ENCODE assay signal across 12 mouse cellular contexts in genomic region chr7:24379934-24380333, GRCm38 (mm10). TPM values are rescaled to one million over a fixed set of nuclear protein-coding genes. Genes with fewer than 3 reads are reported as not detected.
DNase-seq lines count a peak whose midpoint lies in the region; ATAC-seq and TF ChIP-seq lines count a peak whose summit lies in the region.
"Had no signal": no experiment of that assay in that cellular context is flagged by ENCODE, and none has a peak within 500 bp of the region (broad histone marks: within the 10 kb centered on the region; RNA-seq: fewer than 3 reads in every experiment).

No protein-coding gene starts in this region.

- TF ChIP-seq EP300 in liver, embryonic 14.5 days (IDR thresholded peaks at IDR 0.05; ENCODE audit: low read depth): no peak

- no peak overlapping the region for H3K4me3 ChIP-seq in kidney, embryonic 15.5 days (replicated peaks)
- H3K4me3 ChIP-seq in embryonic facial prominence, embryonic 12.5 days: no peak overlapping the region
- H3K4me3 ChIP-seq in liver, embryonic 14.5 days (ENCODE audit: insufficient read depth in 1 of 2, low read depth in 2 of 2, low read length in 2 of 2): no peak overlapping the region

- H3K4me1 ChIP-seq in kidney, embryonic 15.5 days: peaks cover 23% of the 10 kb centered on the region
- H3K4me1 ChIP-seq in embryonic facial prominence, embryonic 12.5 days: peaks cover 27% of the 10 kb centered on the region
- H3K4me1 ChIP-seq in liver, embryonic 14.5 days (replicated peaks; ENCODE audit: control insufficient read depth in 2 of 2, insufficient read depth in 2 of 2, low read length in 1 of 2): peaks cover 55 to 80% of the 10 kb centered on the region in 2 experiments

- peak overlapping the region; percentile 41; the same call in 1 of the 2 replicates for H3K27ac ChIP-seq in kidney, embryonic 15.5 days
- H3K27ac ChIP-seq in embryonic facial prominence, embryonic 12.5 days: peak overlapping the region; percentile 69
- H3K27ac ChIP-seq in liver, embryonic 14.5 days: peak overlapping the region; percentile 96
- H3K27ac ChIP-seq: stomach, postnatal 0 days had no signal

- H3K9ac ChIP-seq in kidney, embryonic 15.5 days: no peak overlapping the region
- no peak overlapping the region for H3K9ac ChIP-seq in embryonic facial prominence, embryonic 12.5 days
- peak overlapping the region; percentile 54 for H3K9ac ChIP-seq in liver, embryonic 14.5 days (replicated peaks)

- H3K36me3 ChIP-seq in kidney, embryonic 15.5 days: no peaks in the 10 kb centered on the region
- H3K36me3 ChIP-seq in embryonic facial prominence, embryonic 12.5 days: no peaks in the 10 kb centered on the region
- peaks cover 95% of the 10 kb centered on the region for H3K36me3 ChIP-seq in liver, embryonic 14.5 days (replicated peaks; ENCODE audit: control insufficient read depth, insufficient read depth, low read depth)

- no peak; the same call in 1 of the 2 replicates for ATAC-seq in kidney, embryonic 15.5 days (replicated peaks; ENCODE audit: low FRiP score)
- ATAC-seq in embryonic facial prominence, embryonic 12.5 days (ENCODE audit: insufficient number of reproducible peaks, insufficient read depth, low FRiP score, low TSS enrichment): peak; percentile 53; the same call in 1 of the 2 replicates
- no peak for ATAC-seq in liver, embryonic 14.5 days (ENCODE audit: insufficient read depth)

- 9% methylated on average over 7 of the region's 7 CpGs for WGBS in kidney, embryonic 15.5 days
- 24% methylated on average over 7 of the region's 7 CpGs for WGBS in embryonic facial prominence, embryonic 12.5 days
- WGBS in liver, embryonic 14.5 days (ENCODE audit: insufficient replicate concordance): 55% methylated on average over 7 of the region's 7 CpGs

- no peak for TF ChIP-seq CTCF in liver, embryonic 14.5 days (IDR thresholded peaks at IDR 0.05; ENCODE audit: low read depth)

- no peak for DNase-seq in kidney, adult 8-10 months
- no peak for DNase-seq in liver, embryonic 14.5 days (ENCODE audit: low read depth in 3 of 3, low spot score in 3 of 3)
- DNase-seq in thymus, postnatal 14 days: peak; percentile 90
- DNase-seq in cerebellum, adult 18-20 months: no peak
- DNase-seq in adipocyte (ENCODE audit: low spot score): no peak
- no peak for DNase-seq in cerebellum, postnatal 10 days
- DNase-seq: lung, postnatal 10 days had no signal

- H3K4me2 ChIP-seq in kidney, embryonic 15.5 days: no peak overlapping the region
- peak overlapping the region; percentile 10; the same call in 1 of the 2 replicates for H3K4me2 ChIP-seq in embryonic facial prominence, embryonic 12.5 days (replicated peaks)
- H3K4me2 ChIP-seq in liver, embryonic 14.5 days (ENCODE audit: low read depth): peak overlapping the region; percentile 100

- no peaks in the 10 kb centered on the region; the same call in 1 of the 2 replicates for H3K27me3 ChIP-seq in kidney, embryonic 15.5 days
- H3K27me3 ChIP-seq in embryonic facial prominence, embryonic 12.5 days: peaks cover 17% of the 10 kb centered on the region
- H3K27me3 ChIP-seq in liver, embryonic 14.5 days (ENCODE audit: control insufficient read depth, insufficient read depth, low read length): no peaks in the 10 kb centered on the region

- no peaks in the 10 kb centered on the region for H3K9me3 ChIP-seq in kidney, embryonic 15.5 days (replicated peaks)
- no peaks in the 10 kb centered on the region for H3K9me3 ChIP-seq in embryonic facial prominence, embryonic 12.5 days
- H3K9me3 ChIP-seq in liver, embryonic 14.5 days (ENCODE audit: control insufficient read depth, low read length): no peaks in the 10 kb centered on the region
- H3K9me3 ChIP-seq: G1E had no signal

RNA-seq across cellular contexts. Expression of gene Kcnn4, which starts 9.9 kb away (rescaled TPM):
- polyA plus RNA-seq in kidney, embryonic 15.5 days (2015; fragmentation: Nextera tagmentation; extraction: Ambion mirVana): 4.9 and 5.5 TPM in 2 replicates
- 2.0 and 2.7 TPM in 2 replicates for polyA plus RNA-seq in embryonic facial prominence, embryonic 12.5 days (2016; fragmentation: Nextera tagmentation; extraction: Ambion mirVana)
- 112 and 113 TPM in 2 replicates for polyA plus RNA-seq in liver, embryonic 14.5 days (2012; rRNA removed)
- polyA plus RNA-seq in liver, embryonic 14.5 days (2014; fragmentation: Nextera tagmentation; extraction: Ambion mirVana): 90.2 and 112 TPM in 2 replicates

RNA-seq across cellular contexts. Expression of gene Smg9, which starts 19.5 kb away (rescaled TPM):
- polyA plus RNA-seq in kidney, embryonic 15.5 days (2015; fragmentation: Nextera tagmentation; extraction: Ambion mirVana): 28.0 and 32.8 TPM in 2 replicates
- polyA plus RNA-seq in embryonic facial prominence, embryonic 12.5 days (2016; fragmentation: Nextera tagmentation; extraction: Ambion mirVana): 23.6 and 26.0 TPM in 2 replicates
- 20.6 and 22.2 TPM in 2 replicates for polyA plus RNA-seq in liver, embryonic 14.5 days (2012; rRNA removed)
- 11.2 and 11.8 TPM in 2 replicates for polyA plus RNA-seq in liver, embryonic 14.5 days (2014; fragmentation: Nextera tagmentation; extraction: Ambion mirVana)

RNA-seq across cellular contexts. Expression of gene Lypd5, which starts 30.9 kb away (rescaled TPM):
- 0.28 TPM in 1 of 2 replicates, not detected in the other for polyA plus RNA-seq in kidney, embryonic 15.5 days (2015; fragmentation: Nextera tagmentation; extraction: Ambion mirVana)
- not detected in 2 replicates for polyA plus RNA-seq in embryonic facial prominence, embryonic 12.5 days (2016; fragmentation: Nextera tagmentation; extraction: Ambion mirVana)
- not detected in 2 replicates for polyA plus RNA-seq in liver, embryonic 14.5 days (2012; rRNA removed)
- polyA plus RNA-seq in liver, embryonic 14.5 days (2014; fragmentation: Nextera tagmentation; extraction: Ambion mirVana): not detected in 2 replicates
- polyA plus RNA-seq: G1E; heart, postnatal 0 days had no signal

RNA-seq across cellular contexts. Expression of gene Tescl, which starts 46.2 kb away (rescaled TPM):
- 0.43 TPM in 1 of 2 replicates, not detected in the other for polyA plus RNA-seq in kidney, embryonic 15.5 days (2015; fragmentation: Nextera tagmentation; extraction: Ambion mirVana)
- polyA plus RNA-seq in embryonic facial prominence, embryonic 12.5 days (2016; fragmentation: Nextera tagmentation; extraction: Ambion mirVana): 0.26 TPM in 1 of 2 replicates, not detected in the other
- 0.11 TPM in 1 of 2 replicates, not detected in the other for polyA plus RNA-seq in liver, embryonic 14.5 days (2012; rRNA removed)
- polyA plus RNA-seq in liver, embryonic 14.5 days (2014; fragmentation: Nextera tagmentation; extraction: Ambion mirVana): not detected in 2 replicates
- polyA plus RNA-seq: G1E had no signal

Comparison
In these comparisons a context has a peak if more than half of its experiments do, and no peak if none do; other contexts are left out.
1. H3K27ac ChIP-seq: peak in every context shown above with its lines; median percentile 96 in liver, embryonic 14.5 days; 69 in embryonic facial prominence, embryonic 12.5 days; 41 in kidney, embryonic 15.5 days.
2. RNA of gene Kcnn4, which starts 9.9 kb away (polyA plus RNA-seq): 90.2 to 113 TPM in liver, embryonic 14.5 days; 4.9 to 5.5 TPM in kidney, embryonic 15.5 days and 2.0 to 2.7 TPM in embryonic facial prominence, embryonic 12.5 days; every median in the first group is over 10 times any median in the second.